Mouse (Mus musculus): ENCODE data around the gene R3hdm4.
"Not testable (repeated sequence)": the region's sequence is repeated elsewhere in the genome, so short reads cannot be mapped to it uniquely, and the experiment has no call there.

Gene R3hdm4

DNA sequence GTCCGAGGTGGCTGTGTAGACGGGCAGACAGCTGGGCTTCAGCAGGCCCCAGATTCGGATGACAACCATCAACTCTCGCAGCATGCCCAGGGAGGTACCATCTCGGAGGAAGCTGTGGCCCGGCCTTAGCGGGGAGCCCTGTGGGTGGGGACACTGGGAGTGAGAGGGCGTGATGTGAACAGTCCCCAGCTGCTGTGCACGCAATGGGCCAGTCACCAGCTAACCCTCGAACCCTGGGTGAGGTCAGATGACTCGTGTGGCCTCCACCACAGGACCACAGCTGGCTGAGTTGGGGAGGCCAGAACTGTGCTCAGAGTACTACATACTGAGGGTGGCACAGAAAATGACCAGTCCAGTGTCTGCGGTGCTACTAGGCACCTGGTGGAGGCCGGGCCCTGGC is 24.2 kb downstream of the R3hdm4 start:
- no peak for DNase-seq

GRCm38 (mm10) chr10:79896306-79896705 is 24.7 kb downstream of the R3hdm4 start:
- DNase-seq, result no peak

GRCm38 (mm10) chr10:79892451-79893118 is 28.4 kb downstream of the R3hdm4 start:
- peak; percentile 60 to 66 for DNase-seq

DNA sequence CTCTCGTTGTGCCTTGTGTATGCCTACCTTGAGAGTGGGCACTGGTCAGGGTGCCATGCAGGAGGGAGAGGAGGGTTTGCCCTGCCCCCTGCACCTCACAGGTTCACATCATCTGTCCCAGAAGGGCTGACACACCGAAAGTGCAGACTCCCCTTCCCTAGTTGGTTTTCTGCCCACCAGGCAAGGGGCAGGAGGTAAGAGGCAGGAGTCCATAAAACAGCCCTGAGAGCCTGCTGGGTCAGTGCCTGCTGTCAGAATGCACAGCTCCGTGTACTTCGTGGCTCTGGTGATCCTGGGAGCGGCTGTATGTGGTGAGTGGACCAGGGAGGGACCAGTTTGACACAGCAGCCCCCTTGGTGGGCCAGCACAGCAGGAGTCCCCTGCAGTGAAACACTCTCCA is 30.3 kb downstream of the R3hdm4 start, which contains the start of gene Cfd:
Gene Cfd, plus strand, starts transcription at position 184 of the 400 bp plus-strand sequence.
- DNase-seq, result no peak

GRCm38 (mm10) chr10:79889386-79889785 is 31.6 kb downstream of the R3hdm4 start:
- no peak for DNase-seq

- DNase-seq, result no peak
These were observed 34.4 kb downstream of the R3hdm4 start for GRCm38 (mm10) chr10:79886611-79887010.

GRCm38 (mm10) chr10:79886054-79886453 is 35.0 kb downstream of the R3hdm4 start, which contains the start of gene Elane:
Gene Elane (plus strand): TSS chr10:79886247.
- DNase-seq, result no peak

DNA sequence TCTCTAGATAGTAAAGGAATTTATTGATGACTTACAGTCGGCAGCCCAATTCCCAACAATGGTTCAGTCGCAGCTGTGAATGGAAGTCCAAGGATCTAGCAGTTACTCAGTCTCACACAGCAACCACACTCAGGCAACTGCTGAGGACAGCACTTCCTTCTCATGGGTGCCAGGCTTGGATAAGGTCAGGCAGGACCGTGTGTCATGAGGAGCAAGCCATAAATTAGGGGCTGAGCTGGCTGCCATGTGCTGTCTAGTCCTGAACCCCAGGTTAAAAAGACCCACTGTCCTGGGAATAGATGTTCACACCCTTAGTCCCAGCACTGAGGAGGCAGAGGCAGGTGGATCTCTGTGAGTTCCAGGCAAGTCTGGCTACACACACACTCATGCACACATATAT is 36.1 kb downstream of the R3hdm4 start:
- DNase-seq, result not testable (repeated sequence)

- DNase-seq, result no peak
These were observed 36.6 kb downstream of the R3hdm4 start for GRCm38 (mm10) chr10:79884446-79884845.

DNA sequence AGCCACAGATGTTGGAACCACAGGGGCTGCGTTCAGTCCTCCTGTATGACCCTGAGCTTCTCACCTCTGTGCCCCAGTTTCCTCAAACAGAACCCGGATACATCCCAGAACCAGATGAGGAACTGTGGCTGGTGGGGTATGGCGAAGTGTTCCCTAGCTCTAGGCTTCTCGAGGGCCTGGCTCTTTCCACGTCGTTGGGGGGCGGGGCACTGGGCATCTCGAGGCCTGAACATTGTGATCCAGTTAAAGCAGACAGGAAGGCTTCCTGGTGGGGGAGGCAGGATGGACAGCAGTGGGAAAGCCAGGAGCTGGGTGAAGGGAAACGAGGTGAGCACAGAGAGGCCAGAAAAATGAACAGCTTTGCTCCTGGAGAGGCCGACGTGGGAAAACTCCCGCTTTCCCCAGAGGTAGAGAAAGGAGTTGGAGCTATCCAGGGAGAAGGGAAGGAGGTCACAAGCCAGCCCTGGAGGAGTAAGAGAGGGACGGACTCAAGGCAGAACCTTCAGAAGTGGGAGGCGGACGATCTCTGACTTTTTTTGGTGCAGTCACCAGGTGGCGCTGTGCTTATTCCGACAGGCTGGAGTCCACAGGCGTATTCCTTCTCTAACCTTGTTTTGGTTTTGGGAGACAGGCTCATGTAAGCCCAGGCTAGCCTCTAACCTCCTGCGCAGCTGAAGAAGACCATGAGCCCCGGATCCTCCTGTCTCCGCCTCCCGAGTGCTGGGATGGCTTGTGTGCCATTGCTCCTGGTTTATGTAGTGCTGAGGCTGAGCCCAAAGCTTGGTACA is 37.5 kb downstream of the R3hdm4 start:
- DNase-seq, result no peak

- DNase-seq, result no peak
These were observed 39.0 kb downstream of the R3hdm4 start for GRCm38 (mm10) chr10:79881981-79882380.

- no peak for DNase-seq
These were observed 40.3 kb downstream of the R3hdm4 start for GRCm38 (mm10) chr10:79880721-79881120.

DNA sequence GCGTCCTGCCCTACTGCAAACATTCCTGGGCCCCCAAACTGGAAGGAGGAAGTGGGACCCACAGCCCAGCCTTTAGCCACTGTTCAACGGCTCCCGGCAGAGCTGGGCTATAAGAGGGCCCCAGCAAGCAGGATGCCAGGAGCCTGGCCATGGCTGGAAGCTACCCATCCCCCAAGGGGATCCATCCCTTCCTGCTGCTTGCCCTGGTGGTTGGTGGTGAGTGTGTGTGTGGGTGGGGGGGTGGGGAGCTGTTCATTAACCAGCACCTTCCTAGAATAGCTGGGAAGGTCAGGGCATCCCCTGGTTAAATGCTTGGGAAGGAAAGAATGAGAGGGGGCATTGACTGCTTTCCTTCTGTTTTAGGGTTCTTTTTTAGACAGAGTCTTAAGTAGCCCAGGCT is 41.5 kb downstream of the R3hdm4 start:
- no peak for DNase-seq

DNA sequence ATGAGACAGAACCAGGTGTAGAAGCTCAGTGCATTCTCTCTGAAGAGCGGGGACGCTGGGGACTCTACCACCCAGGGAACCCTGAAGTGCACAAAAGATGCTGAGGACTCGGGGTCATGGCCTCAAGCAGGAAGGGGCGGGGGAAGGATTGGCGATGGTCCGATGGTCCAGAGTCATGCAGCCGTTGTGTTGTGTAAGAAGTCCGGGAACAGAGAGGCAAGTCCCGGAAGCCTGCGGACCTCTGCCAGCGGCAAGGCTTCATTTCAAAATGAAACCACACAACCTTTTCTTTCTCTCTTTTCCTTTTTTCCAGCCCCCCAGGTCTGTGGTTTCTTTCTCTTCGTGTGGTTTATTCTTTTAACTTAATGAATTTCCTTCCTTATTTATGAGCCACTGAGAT is 43.3 kb downstream of the R3hdm4 start:
- DNase-seq, result no peak

GRCm38 (mm10) chr10:79877174-79877573 is 43.8 kb downstream of the R3hdm4 start:
- DNase-seq, result no peak

DNA sequence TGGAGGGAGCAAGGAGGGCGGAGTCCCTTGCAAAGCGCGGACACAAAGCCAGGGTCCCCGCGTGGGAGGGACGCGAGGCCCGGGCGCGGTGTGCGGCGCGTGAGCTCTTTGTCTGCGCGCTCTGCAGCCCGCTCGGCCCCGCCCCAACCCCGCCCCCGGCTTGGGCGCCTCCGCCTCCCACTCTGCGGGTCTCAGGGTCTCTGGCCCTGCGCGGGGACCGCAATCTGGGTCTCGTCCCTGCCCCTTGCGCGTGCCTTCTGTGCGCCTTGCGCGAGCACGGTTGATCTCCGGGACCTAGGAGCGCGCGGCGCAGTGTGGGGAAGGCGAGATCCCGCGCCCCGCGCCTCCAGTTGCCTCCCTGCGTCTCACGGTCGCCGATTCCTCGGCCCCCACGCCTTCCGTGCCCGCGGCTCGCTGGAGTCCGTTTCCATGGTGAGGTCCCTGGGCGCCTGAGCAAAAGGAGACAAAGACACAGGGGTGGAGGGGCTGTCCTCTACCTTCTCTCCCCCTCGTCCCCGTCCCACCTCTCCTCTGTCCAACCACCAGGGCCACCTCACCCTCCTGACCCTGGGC is 46.6 kb downstream of the R3hdm4 start, which contains the start of the genes Prtn3 and Plppr3:
Gene Prtn3, plus strand, starts transcription at position 187 of the 573 bp plus-strand sequence.
Gene Plppr3, minus strand, starts transcription at position 345 of the 573 bp plus-strand sequence.
- no peak for DNase-seq

DNA sequence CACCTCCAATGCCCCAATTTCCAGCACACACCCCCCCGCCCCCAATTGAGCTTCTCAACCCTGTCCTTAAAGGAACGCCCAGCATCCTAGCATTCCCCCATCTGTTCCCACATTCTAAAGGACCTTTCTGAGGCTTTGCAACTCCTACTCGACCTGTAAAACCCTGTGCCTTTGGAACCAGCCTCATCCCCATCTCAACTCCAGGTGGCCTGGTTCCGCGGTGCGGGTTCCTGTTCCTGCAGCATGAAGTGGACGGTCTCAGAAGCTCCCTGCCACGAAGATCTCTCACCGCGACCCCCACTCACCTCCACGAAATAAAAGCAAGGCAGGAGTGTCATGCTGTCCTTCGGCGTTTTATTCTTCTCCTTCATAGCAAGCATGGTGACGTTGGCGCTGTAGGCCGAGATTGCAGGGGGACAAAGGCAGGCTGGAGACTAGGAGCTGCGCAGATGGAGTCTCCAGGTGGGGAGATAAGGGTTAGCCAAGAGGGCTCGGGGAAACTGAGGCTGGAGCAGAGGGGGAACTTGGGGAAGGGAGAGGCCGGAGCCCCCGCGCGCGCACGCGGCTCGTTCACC is 47.2 kb downstream of the R3hdm4 start:
- DNase-seq, result no peak

- no peak for DNase-seq
These were observed 47.7 kb downstream of the R3hdm4 start for GRCm38 (mm10) chr10:79873313-79873712.

DNA sequence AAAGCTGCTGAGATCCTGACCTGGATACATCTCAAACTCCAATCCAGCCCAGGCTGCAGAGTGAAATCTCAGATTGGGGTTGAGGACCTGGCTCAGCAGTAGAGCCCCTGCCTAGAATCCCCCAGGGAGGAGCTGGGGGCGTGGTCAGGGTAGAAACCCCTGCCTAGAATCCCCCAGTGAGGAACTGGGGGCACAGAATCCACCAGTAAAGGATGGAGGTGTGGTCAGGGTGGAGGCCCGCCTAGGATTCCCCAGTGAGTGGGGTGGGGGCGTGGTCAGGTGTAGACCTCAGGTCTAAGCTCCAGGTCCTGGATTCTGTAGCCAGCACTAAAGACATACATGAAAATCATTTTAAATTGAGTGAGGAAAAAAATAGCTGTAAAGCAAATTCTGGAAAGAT is 48.1 kb downstream of the R3hdm4 start:
- DNase-seq, result no peak

GRCm38 (mm10) chr10:79871845-79872244 is 49.2 kb downstream of the R3hdm4 start:
- DNase-seq, result no peak

DNA sequence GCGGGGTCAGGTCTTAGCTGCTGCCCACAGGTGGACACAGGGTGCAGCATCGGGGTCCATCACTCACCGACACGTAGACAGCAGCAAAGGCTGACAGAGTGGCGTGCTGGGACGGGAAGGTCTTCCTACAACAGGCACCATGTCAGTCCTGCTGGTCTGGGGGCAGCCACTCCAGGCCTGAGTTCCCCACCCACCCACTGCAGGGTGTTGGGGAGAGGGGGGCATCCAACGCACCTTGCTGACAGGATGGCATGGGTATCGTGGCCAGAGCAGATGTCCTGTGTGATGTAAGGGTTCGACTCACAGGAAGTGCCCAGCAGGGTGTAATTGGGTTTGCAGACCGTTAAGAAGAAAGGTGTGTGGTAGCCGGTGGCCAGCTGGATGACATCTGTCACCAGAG is 54.4 kb downstream of the R3hdm4 start:
- DNase-seq, result no peak

- DNase-seq, result no peak
These were observed 55.2 kb downstream of the R3hdm4 start for GRCm38 (mm10) chr10:79865801-79866295.

GRCm38 (mm10) chr10:79865189-79865601 is 55.8 kb downstream of the R3hdm4 start:
- DNase-seq, result no peak
